Mouse (Mus musculus): ENCODE data around the gene Ttyh1. TPM values are rescaled to one million over a fixed set of nuclear protein-coding genes. Genes with fewer than 3 reads are reported as not detected.

Gene Ttyh1
- total RNA-seq, 2 experiments from 2014 or later, result 625 to 681 TPM

- DNase-seq (ENCODE audit: extremely low spot score in 1 of 2, low spot score in 1 of 2), result no peak
These were observed 3.0 kb downstream of the Ttyh1 start for GRCm38 (mm10) chr7:4122076-4122768.

- no peak for DNase-seq (ENCODE audit: extremely low spot score in 1 of 2, low spot score in 1 of 2)
These were observed 3.6 kb downstream of the Ttyh1 start for GRCm38 (mm10) chr7:4122783-4123182.

GRCm38 (mm10) chr7:4123732-4124131 is 4.5 kb downstream of the Ttyh1 start:
- peak in 1 of 2 experiments; percentile 70 for DNase-seq (ENCODE audit: extremely low spot score in 1 of 2, low spot score in 1 of 2)

GRCm38 (mm10) chr7:4124315-4124759 is 5.1 kb downstream of the Ttyh1 start:
- DNase-seq (ENCODE audit: extremely low spot score in 1 of 2, low spot score in 1 of 2), result peak in 1 of 2 experiments; percentile 58

- DNase-seq (ENCODE audit: extremely low spot score in 1 of 2, low spot score in 1 of 2), result no peak
These were observed 5.6 kb downstream of the Ttyh1 start for GRCm38 (mm10) chr7:4124856-4125255.

- DNase-seq (ENCODE audit: extremely low spot score in 1 of 2, low spot score in 1 of 2), result no peak
These were observed 6.1 kb downstream of the Ttyh1 start for GRCm38 (mm10) chr7:4125306-4125705.

- DNase-seq (ENCODE audit: extremely low spot score in 1 of 2, low spot score in 1 of 2), result no peak
These were observed 8.0 kb downstream of the Ttyh1 start for GRCm38 (mm10) chr7:4126992-4127785.

- DNase-seq (ENCODE audit: extremely low spot score in 1 of 2, low spot score in 1 of 2), result no peak
These were observed 8.7 kb downstream of the Ttyh1 start for GRCm38 (mm10) chr7:4127894-4128293.

- no peak for DNase-seq (ENCODE audit: extremely low spot score in 1 of 2, low spot score in 1 of 2)
These were observed 9.7 kb downstream of the Ttyh1 start for GRCm38 (mm10) chr7:4128860-4129259.

- DNase-seq (ENCODE audit: extremely low spot score in 1 of 2, low spot score in 1 of 2), result peak; percentile 69 to 89
These were observed 11.7 kb downstream of the Ttyh1 start for GRCm38 (mm10) chr7:4130686-4131452.

GRCm38 (mm10) chr7:4131964-4132363 is 12.8 kb downstream of the Ttyh1 start:
- no peak for DNase-seq (ENCODE audit: extremely low spot score in 1 of 2, low spot score in 1 of 2)

GRCm38 (mm10) chr7:4132581-4132980 is 13.4 kb downstream of the Ttyh1 start:
- peak in 1 of 2 experiments; percentile 56 for DNase-seq (ENCODE audit: extremely low spot score in 1 of 2, low spot score in 1 of 2)

GRCm38 (mm10) chr7:4132998-4133397 is 13.8 kb downstream of the Ttyh1 start:
- no peak for DNase-seq (ENCODE audit: extremely low spot score in 1 of 2, low spot score in 1 of 2)

- DNase-seq (ENCODE audit: extremely low spot score in 1 of 2, low spot score in 1 of 2), result no peak
These were observed 15.7 kb downstream of the Ttyh1 start for GRCm38 (mm10) chr7:4134911-4135310.

- DNase-seq (ENCODE audit: extremely low spot score in 1 of 2, low spot score in 1 of 2), result no peak
These were observed 17.2 kb downstream of the Ttyh1 start for GRCm38 (mm10) chr7:4136404-4136770.

GRCm38 (mm10) chr7:4136771-4137531 is 17.7 kb downstream of the Ttyh1 start, which contains the start of gene Leng8:
Gene Leng8 (plus strand): TSS chr7:4137039.
- DNase-seq (ENCODE audit: extremely low spot score in 1 of 2, low spot score in 1 of 2), result peak; percentile 97 to 99

- DNase-seq (ENCODE audit: extremely low spot score in 1 of 2, low spot score in 1 of 2), result no peak
These were observed 18.5 kb downstream of the Ttyh1 start for GRCm38 (mm10) chr7:4137746-4138145.

- no peak for DNase-seq (ENCODE audit: extremely low spot score in 1 of 2, low spot score in 1 of 2)
These were observed 19.0 kb downstream of the Ttyh1 start for GRCm38 (mm10) chr7:4138181-4138580.

GRCm38 (mm10) chr7:4138671-4139070 is 19.5 kb downstream of the Ttyh1 start:
- no peak for DNase-seq (ENCODE audit: extremely low spot score in 1 of 2, low spot score in 1 of 2)

GRCm38 (mm10) chr7:4139391-4139790 is 20.2 kb downstream of the Ttyh1 start:
- DNase-seq (ENCODE audit: extremely low spot score in 1 of 2, low spot score in 1 of 2), result peak in 1 of 2 experiments; percentile 3
